Mouse (Mus musculus): ENCODE measurements at regions not wholly inside any gene's neighbourhood (a gene's known extent, or its start where the extent isn't known, plus 50 kb on each side); places are given as distances from the start of the nearest gene placed in this dataset.

DNA sequence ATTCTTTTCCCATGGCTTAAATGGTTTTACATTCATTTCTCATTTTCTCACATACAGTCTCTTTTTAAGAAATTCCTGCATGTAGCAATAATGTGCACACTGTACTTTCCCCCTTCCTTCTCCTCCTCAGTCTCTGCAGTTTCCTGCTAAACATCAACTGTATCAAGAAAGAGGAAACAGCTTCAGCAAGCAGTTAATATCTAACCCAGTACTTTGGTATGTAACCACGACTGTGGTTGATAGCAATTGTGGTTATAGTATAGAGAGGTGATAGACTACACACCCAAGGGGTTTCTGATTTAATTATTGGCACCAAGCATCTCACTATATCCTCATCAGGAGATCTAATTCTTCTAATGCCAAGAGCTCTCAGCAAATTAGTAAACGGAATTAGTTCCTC, 52.8 kb upstream of the Eci2 start:
- no peak for DNase-seq (ENCODE audit: low spot score)

DNA sequence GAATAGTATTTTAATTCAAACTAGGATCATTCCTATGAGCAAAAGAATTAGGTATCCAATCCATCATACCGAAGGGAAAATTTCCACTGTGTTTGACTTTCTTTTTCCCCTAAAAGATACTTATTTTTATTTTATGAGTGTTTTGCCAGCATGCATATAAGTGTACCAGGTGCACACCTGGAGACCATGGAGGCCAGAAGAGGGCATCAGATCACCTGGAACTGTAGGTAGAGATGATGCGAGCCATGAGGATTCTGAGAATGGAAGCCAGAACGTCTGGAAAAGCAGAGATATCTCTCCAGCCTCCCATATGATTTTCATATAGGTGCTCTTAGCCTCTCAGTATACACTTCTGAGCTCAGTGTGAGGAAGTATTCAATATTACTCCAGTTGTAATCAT, 58.5 kb upstream of the Eci2 start:
- DNase-seq (ENCODE audit: low spot score): no peak

GRCm38 (mm10) chr13:35087246-35088040, 60.5 kb upstream of the Eci2 start:
- DNase-seq (ENCODE audit: low spot score): no peak

DNA sequence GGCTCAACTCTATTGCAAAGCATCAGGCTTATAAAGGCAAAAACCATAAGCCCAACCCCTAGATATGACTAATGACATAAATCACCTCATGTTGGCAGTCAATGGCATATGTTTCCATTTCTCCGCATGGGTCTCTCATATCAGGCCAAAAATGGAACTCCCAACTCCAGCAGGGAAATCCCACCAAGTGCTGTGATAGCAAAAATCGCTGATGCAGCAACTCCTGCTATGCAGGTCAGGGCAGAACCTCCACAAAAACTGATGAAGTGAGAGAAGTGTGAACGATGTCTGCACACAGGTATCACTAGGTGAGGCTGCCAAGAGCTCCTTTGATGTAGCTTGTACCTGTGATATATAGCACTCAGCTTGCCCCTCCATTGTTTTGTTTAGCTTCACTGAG, 64.3 kb upstream of the Eci2 start:
- DNase-seq (ENCODE audit: low spot score): no peak

DNA sequence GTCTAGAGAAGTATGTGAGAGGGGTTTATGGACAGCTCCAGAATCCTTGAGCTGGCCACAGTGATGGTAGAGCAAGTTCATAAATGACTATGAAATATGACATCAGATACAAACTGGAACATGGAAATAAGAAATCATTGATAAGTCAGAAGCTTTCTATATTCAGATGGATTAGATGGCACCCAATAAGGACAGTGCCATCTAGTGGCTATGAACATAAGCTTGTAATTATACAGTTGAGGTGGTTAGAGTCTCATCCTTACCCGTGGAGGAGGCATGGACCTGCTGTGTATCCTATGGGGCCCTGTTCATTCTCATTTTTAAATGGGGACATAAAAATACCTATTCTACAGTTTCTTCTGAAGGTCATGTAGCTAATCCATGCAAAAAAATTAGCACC, 92.9 kb upstream of the Eci2 start:
- DNase-seq (ENCODE audit: low spot score): peak; percentile 44

- no peak for DNase-seq (ENCODE audit: low spot score)
These were observed 102.6 kb upstream of the Eci2 start for GRCm38 (mm10) chr13:35129475-35129874.

DNA sequence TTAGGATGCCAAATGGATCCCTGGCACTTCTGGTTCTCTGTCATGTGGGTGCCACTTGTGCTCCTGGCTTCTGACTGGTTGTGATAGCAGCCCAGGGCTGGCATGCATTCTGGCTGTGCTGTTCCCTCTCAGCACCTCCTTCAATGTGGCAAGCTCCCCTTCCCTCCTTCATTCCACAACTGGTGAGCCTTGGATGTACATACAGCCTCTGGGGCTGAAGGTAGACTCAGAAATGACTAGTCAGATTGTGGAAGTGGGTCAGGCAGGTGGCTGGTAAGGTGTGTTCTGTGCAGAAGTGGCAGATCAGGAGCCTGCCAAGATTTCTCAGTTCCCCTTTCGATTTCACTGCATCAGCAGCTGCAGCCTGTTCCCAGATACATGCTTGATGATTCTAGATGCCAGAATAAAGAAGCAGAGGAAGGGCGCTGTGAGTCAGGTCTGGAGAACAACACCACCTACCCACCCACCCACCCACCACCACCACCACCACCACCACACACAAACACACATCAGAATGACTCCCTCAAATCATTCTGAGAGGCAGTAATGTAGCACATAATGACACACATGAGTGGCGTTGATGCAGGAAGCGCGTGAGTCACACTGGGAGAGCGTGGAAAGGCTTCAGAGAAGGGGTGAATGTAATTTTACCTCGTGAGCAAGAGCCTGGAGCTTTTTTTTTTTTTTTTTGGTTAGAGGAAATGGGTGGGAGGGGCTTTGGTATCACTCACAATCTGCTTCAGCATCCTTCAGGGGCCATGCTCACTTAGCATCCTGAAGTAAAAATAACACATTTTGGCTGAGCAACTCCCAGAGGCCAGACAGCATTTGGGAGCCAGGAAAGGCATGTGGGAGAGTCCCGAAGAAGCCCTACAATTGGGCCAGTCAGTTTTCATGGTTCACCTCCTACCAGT, 104.6 kb upstream of the Eci2 start:
- DNase-seq (ENCODE audit: low spot score): no peak

DNA sequence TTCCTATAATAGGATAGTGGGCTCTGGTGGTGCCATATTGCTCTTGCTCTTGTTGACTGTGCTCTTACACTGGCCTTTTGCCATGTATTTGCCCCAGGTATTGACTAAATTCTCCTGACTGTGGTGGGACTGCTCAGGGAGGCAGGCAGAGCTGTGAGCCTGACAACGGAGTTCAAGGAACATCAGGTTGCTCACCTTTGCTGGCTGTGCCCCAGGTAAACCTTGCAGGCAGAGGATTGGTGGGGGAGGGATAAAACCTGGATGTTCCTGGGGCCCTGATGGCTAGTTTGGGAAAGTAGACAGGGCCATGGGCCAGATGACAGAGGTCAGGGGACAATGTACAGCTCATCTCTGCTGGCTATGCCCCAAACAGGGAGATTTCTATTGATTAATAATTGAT, 124.7 kb upstream of the Eci2 start:
- no peak for DNase-seq (ENCODE audit: low spot score)

GRCm38 (mm10) chr13:35159456-35159855, 132.6 kb upstream of the Eci2 start:
- DNase-seq (ENCODE audit: low spot score): no peak

GRCm38 (mm10) chr13:35160767-35161166, 133.9 kb upstream of the Eci2 start:
- peak; percentile 14 for DNase-seq (ENCODE audit: low spot score)

GRCm38 (mm10) chr13:35166080-35166479, 139.2 kb upstream of the Eci2 start:
- DNase-seq (ENCODE audit: low spot score): no peak

GRCm38 (mm10) chr13:35166831-35167541, 140.1 kb upstream of the Eci2 start:
- no peak for DNase-seq (ENCODE audit: low spot score)

DNA sequence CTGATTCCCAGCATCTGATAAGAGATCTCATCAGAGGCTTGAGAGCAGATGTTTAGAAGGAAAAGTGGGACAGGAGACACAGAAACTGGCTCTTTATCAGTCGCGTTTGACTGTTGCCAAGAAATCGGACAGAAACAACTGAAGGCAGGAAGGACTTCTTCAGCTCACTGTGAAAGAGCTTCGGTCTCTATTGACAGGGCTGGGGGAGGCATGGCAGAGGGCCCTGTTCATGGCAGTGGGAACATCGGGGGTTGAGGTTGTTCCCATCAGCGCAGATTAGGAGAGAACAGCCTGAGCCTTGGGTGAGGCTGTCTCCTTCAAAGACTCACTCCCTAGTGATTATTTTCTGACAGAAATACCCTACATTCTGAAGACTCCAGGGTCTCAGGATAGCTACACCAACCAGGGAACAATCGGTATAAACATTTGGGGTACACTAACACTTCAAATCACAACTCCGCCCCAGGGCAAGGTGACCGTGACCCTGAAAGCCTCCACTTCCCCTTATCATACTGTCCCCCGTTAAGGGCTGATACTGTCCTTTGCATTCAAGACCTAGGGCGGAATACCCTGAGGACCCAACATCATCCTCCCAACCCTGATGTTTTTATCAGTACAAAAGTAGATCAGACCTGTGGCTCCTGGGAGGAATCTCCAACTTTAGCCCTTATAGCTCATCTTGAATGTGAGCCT, 144.8 kb upstream of the Eci2 start:
- DNase-seq (ENCODE audit: low spot score): no peak

DNA sequence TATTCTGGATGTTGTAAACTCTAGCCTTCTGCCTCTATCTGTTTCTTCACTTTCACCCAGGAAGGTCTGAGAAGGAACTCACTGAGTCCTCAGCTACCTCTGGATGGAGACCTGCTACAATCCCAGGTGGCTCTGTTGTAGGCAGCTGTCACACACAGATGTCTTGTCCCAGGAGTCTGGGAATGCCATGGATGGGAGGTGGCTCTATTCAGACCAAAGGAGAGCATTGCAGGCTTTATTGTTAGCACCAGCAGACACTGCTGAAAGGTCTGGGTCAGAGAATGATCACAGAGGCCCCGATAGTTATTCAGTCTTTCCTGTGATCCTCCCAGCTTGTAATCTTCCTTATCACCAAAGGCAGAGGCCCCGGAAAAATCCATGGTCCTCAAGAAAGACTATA, 146.6 kb upstream of the Eci2 start:
- DNase-seq (ENCODE audit: low spot score): no peak

DNA sequence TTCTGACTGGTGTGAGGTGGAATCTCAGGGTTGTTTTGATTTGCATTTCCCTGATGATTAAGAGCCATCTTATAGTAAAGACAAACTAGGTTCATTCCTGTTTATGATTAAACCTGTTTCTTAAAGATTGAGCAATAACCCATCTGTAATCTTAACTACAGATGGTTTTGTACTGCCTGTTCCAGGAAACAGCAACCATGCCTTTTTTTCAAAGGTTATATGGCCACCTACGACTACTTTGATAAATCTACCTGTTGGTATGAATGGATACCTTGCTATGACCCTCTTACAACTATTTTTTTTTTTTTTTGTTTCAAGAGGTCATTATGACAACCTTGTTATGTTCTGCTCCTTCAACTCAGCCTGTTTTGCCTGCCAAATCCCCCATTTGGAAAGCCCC, 148.7 kb upstream of the Eci2 start:
- DNase-seq (ENCODE audit: low spot score): no peak

GRCm38 (mm10) chr13:35177305-35177704, 150.4 kb upstream of the Eci2 start:
- no peak for DNase-seq (ENCODE audit: low spot score)

DNA sequence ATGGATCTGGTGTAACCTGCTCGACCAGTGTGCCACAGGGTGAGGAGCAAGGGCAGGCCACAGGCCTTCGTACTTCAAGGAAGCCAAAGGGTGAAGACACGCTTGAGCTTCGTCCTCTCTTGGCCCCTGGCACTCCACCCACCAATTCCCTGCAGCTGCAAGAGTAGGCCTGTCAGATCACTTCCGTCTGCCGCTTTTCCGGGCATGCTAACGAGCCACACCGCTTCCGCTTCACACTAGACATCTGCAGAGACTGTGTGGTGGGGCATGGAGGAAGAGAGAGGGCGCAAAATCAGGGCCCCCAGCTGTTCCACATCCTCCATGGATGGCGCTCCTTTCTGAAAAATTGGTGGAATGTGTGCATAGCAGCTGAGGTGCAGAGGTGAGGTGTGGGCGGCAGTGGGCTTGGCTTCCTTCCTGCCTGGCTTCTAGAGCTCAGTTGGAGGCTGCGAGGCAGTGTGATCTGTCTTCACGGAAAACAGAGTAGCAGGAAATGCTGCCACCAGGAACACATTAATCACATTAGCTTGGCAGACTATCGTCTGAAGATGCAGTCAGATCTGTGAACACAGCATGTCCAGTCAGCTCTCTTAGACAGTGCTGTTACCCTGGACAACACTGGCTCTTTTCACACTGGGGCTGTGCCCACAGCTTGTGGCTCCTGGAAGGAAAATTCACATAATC, 162.3 kb upstream of the Eci2 start:
- peak; percentile 69 for DNase-seq (ENCODE audit: low spot score)

DNA sequence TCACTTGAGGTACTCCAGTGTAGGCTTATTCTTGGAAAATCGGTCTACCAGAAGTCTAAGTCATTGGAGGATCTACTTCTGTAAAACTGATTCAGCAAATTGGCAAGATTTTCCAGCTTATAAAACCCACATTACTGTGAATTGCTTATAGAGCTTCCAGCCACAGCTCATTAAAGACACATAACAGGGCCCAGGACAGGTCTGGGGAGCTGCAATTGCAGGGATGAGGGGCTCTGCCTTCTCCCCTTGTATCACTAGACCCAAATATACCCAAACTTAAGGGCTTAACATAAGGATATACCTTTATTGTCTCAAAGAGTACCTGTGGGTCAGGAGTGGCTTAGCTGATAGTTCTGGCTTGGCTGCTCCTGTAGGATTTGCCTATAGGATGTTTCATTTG, 175.2 kb upstream of the Eci2 start:
- DNase-seq (ENCODE audit: low spot score): no peak

GRCm38 (mm10) chr13:35208319-35208718, 181.4 kb upstream of the Eci2 start:
- DNase-seq (ENCODE audit: low spot score): no peak

DNA sequence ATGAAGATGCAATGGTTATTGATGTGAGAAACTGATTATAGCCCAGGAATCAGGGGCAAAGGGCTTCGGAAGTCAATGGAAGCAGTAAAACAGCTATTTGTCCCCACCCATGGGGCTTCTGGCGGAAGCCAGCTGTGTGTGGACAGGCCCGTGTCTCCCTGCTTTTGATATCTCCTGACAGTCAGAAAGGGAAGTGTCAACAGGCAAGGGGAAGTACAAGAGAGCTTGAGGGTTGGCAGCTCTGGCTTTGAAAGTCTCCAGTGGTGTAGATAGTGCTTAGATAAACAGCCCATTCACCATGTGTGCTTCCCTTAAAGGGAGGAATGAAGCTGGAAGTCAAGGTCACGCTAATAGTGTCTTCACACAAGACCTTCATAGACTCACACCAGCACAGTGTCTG, 182.7 kb upstream of the Eci2 start:
- DNase-seq (ENCODE audit: low spot score): no peak

- no peak for DNase-seq (ENCODE audit: low spot score)
These were observed 184.9 kb upstream of the Eci2 start for GRCm38 (mm10) chr13:35211834-35212233.
